Mouse (Mus musculus) cerebellum, adult 2 months (tissue): Measurements from ENCODE around the gene Mymx.

ENCODE experiments used
- CTCF ChIP-seq: fragments of 200-500 bp; IDR thresholded peaks from 2 replicates; pipeline ENCODE4 v1.5.1; 2011; ENCODE audit warnings: low read depth, mild to moderate bottlenecking, control low read depth, low read length, moderate library complexity, borderline replicate concordance; ENCODE audit not compliant: insufficient read depth
- POLR2A ChIP-seq: fragments of 200-500 bp; IDR thresholded peaks from 2 replicates; pipeline ENCODE4 v1.6.1; 2011; ENCODE audit warnings: low read length, control low read depth, borderline replicate concordance; ENCODE audit not compliant: insufficient read depth

DNA sequence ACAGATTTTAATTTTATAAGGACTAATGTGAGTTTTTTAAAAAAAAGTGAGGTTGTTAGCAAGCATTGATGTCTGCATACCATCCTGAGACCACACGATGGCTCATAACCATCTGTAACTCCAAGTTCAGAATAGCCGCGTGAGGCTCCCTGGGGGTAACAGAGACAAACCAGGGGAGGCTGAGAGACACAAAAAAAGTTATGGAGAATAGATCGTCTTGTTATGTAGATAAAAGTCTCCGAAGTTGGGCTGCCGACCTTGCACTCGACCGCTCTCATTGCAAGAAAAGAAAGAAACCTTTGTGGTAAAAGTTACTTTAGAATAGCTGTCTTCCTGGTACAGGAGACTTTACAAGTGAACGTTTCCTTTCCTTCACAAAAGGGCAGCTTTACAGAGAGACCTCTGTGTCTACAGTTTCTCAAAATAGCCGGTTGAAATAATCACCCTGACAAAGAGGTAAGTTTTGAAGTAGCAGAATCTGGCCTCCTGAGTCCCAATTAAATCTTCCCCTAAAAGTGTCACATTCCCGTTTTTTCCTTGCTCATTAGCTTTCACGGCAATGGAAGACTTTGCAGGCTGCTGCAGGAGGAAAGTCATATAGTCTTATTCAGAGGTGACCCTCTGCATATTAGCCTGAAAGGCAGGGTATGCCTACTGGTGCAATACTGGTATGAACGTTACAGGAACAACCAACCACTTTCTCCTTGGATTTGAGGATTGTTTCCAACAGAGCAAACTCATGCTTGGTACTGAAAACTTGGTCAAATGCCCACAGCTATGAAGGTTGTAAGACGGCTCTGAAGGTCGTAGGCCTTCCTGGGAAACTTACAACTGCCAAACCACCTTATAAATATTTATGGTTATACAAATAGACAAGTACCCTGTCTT, 5.3 kb upstream of the Mymx start:
- TF ChIP-seq POLR2A (no peak), CTCF (no peak)
